Mouse (Mus musculus): Measurements from ENCODE around the gene Lrfn1.
A peak's percentile ranks its signal among the peaks of the same experiment; 100 is the strongest.
"Not testable (repeated sequence)": the region's sequence is repeated elsewhere in the genome, so short reads cannot be mapped to it uniquely, and the experiment has no call there.

The Lrfn1 gene

GRCm38 (mm10) chr7:28447101-28447830 is 4.5 kb upstream of the Lrfn1 start:
- DNase-seq (ENCODE audit: low spot score in 2 of 2) = no peak

- DNase-seq (ENCODE audit: low spot score in 2 of 2) = no peak
These were observed 3.6 kb upstream of the Lrfn1 start for GRCm38 (mm10) chr7:28447865-28448820.

GRCm38 (mm10) chr7:28452361-28453005 is 703 bp downstream of the Lrfn1 start:
- no peak for DNase-seq (ENCODE audit: low spot score in 2 of 2)

GRCm38 (mm10) chr7:28460361-28460760 is 8.6 kb downstream of the Lrfn1 start:
- no peak for DNase-seq (ENCODE audit: low spot score in 2 of 2)

GRCm38 (mm10) chr7:28462769-28463168 is 11.0 kb downstream of the Lrfn1 start:
- DNase-seq (ENCODE audit: low spot score in 2 of 2) = no peak

GRCm38 (mm10) chr7:28464416-28465212 is 12.8 kb downstream of the Lrfn1 start:
- DNase-seq (ENCODE audit: low spot score in 2 of 2) = peak; percentile 85 to 93

GRCm38 (mm10) chr7:28466721-28467212 is 15.0 kb downstream of the Lrfn1 start:
- no peak for DNase-seq (ENCODE audit: low spot score in 2 of 2)

GRCm38 (mm10) chr7:28467213-28467751 is 15.5 kb downstream of the Lrfn1 start:
- DNase-seq (ENCODE audit: low spot score in 2 of 2) = no peak

- no peak for DNase-seq (ENCODE audit: low spot score in 2 of 2)
These were observed 24.4 kb downstream of the Lrfn1 start for GRCm38 (mm10) chr7:28476191-28476590.

GRCm38 (mm10) chr7:28477363-28477762 is 25.6 kb downstream of the Lrfn1 start:
- DNase-seq (ENCODE audit: low spot score in 2 of 2) = no peak

GRCm38 (mm10) chr7:28478854-28479253 is 27.1 kb downstream of the Lrfn1 start:
- DNase-seq (ENCODE audit: low spot score in 2 of 2) = no peak

GRCm38 (mm10) chr7:28482854-28483253 is 31.1 kb downstream of the Lrfn1 start:
- peak in 1 of 2 experiments; percentile 23 for DNase-seq (ENCODE audit: low spot score in 2 of 2)

GRCm38 (mm10) chr7:28484192-28484591 is 32.4 kb downstream of the Lrfn1 start:
- no peak for DNase-seq (ENCODE audit: low spot score in 2 of 2)

GRCm38 (mm10) chr7:28488030-28488491 is 36.3 kb downstream of the Lrfn1 start:
- peak; percentile 42 to 51 for DNase-seq (ENCODE audit: low spot score in 2 of 2)

- peak in 1 of 2 experiments; percentile 27 for DNase-seq (ENCODE audit: low spot score in 2 of 2)
These were observed 38.6 kb downstream of the Lrfn1 start for GRCm38 (mm10) chr7:28490410-28490809.

GRCm38 (mm10) chr7:28490903-28491302 is 39.1 kb downstream of the Lrfn1 start:
- no peak for DNase-seq (ENCODE audit: low spot score in 2 of 2)

GRCm38 (mm10) chr7:28492310-28492709 is 40.5 kb downstream of the Lrfn1 start:
- no peak for DNase-seq (ENCODE audit: low spot score in 2 of 2)

- no peak for DNase-seq (ENCODE audit: low spot score in 2 of 2)
These were observed 43.6 kb downstream of the Lrfn1 start for GRCm38 (mm10) chr7:28495426-28495825.

GRCm38 (mm10) chr7:28505585-28505984 is 53.8 kb downstream of the Lrfn1 start:
- no peak for DNase-seq (ENCODE audit: low spot score in 2 of 2)

GRCm38 (mm10) chr7:28509121-28509520 is 57.3 kb downstream of the Lrfn1 start:
- not testable (repeated sequence) for DNase-seq (ENCODE audit: low spot score in 2 of 2)

Measured in frontal cortex, postnatal 36 days (tissue).